Mouse (Mus musculus): ENCODE measurements around the gene Tmem242.

Gene Tmem242

DNA sequence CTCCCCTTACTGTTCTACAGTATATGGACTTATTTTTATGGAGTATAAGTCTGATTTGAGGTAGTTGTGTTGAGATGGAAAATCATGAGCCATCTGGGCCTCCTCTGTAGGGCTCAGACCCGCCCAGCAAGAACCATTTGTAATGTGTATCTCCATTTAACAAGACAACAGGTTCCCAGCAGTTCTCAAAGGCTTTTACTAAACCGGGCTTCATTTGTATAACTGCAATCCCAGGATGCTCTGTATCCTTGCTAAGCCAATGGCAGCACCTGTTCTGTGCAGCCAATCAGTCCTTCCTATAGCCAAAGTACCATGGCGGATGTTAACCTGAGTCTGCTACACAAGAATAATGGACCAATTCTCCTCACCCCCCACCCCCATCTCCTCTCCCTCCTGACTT is 23.5 kb downstream of the Tmem242 start:
- DNase-seq (ENCODE audit: low spot score) = no peak

DNA sequence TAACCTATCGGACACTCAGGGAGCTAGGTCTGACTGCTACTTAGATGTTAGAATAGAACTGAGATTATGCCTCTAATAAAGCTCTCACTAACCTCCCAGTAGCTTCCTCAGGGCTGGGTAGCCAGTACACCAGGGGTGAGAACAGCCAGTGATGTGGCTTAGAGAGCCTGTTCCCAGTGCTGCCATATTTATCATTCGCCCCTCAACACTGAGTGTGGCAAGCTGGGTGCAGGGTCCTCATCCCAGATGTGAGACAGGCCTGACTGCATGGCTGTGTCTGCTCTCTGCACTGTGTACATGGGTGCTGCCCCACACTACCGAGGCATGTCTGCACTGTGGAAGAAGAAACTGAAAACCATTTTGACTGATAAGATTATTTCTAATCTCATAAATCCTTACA is 26.0 kb downstream of the Tmem242 start:
- DNase-seq (ENCODE audit: low spot score) = no peak

DNA sequence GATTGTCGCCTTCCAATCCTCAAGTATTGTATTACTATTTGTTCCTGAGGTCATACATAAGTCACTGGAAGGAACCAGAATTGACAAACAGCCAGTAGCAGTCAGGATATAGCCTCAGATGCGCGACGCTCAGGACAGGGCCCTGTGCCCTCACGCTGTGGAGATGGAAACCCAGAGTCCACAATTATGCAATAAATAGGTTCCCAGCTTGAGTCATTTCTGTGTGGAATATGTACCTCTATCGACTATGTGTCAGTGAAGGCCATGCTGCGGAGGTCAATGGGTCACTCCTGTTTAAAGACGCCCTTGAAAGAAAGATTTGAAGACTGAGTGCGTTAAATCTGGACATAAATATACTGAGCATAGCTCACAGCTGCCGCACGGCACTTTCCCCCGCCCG is 26.7 kb downstream of the Tmem242 start:
- no peak for DNase-seq (ENCODE audit: low spot score)

DNA sequence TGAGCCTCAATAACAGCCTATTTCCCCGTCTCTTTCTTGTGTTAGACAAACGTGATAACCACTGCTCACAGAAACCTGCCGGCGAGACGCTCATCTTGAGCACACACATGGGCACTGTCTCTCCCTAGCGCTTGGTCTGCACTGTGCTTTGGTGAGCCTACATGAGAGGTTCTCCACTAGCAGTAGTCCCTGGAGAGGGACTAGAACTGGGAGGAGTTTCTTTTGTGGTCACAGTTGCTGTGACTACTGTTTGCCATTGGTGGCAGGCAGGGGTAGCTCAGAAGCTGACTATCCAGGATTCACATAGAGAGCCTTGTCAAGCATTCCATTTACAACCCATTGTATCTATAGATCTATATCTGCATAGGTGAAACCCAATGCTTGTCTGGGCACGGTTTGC is 27.3 kb downstream of the Tmem242 start:
- DNase-seq (ENCODE audit: low spot score) = no peak

DNA sequence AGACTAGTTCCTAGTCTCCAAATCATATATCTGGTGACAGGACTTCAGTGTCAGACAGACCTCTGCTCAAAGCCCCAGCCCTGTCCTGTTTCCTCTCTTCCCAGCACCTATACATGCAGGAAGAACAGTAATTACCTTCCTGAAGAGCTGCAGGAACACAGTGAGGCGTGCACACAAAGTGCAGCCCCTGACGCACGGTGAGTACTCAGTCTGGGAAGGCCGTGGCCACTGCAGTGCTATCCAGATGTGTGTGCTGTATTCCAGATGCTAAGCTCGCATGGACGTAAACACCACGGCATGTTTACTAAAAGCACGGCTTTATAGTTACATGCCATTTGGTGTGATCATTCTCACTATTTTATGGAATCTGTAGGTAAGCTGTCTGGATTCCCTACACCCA is 27.8 kb downstream of the Tmem242 start:
- DNase-seq (ENCODE audit: low spot score) = no peak

DNA sequence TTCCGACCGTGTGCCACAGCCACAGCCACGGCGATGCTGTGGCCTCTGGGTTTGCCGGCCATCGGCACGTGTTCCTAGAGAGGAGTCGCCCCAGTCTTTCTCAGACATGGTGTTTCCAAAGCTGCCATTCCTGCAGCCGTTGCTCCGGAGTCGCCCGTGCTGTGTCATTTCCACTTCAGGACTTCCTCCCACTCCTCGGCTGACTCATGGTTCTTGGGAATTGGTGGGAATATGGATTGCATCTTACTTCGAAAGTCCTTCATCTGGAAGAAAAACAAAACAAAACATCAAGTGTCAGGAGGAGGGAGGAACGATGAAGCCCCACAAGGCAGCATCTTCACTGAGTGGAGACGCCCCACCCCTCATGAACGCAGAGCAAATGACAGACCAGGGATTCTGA is 28.9 kb downstream of the Tmem242 start:
- no peak for DNase-seq (ENCODE audit: low spot score)

DNA sequence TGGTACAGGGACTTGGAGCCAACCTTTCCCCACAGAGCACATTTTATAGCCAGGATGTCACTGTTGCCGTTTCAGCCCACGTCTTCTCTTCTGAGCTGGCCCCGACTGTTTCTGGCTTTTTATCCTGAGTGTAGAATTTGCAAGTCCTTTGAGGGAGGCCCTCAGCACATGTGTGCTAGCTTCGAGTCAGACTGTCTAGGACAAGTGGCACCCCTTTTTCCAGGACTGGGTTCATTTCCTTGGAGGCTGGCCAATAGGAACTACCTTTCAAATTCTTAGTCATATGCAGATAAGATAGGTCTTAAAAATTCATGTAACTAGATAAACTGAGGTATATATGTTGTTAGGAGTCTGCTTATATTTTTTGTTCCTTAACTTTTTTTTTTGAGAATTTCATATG is 29.7 kb downstream of the Tmem242 start:
- no peak for DNase-seq (ENCODE audit: low spot score)

DNA sequence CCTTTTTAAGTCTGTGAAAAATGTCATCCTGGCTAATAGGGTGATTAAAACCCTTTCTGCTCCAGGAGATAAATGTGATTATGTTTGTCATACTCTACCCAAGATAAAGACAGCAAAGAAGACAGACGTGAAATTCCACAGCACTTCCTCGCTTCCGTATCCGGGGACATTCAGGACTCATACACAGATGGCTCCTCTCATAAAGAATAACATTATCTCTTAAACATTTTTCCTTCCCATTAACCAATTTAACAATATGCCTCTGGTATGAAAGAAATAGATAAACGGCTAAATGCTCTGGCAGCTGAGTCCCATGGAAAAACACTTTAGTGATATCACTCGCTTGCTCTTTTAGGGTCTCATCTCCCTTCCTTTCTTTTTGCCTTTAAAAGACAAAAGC is 33.0 kb downstream of the Tmem242 start:
- DNase-seq (ENCODE audit: low spot score) = no peak

DNA sequence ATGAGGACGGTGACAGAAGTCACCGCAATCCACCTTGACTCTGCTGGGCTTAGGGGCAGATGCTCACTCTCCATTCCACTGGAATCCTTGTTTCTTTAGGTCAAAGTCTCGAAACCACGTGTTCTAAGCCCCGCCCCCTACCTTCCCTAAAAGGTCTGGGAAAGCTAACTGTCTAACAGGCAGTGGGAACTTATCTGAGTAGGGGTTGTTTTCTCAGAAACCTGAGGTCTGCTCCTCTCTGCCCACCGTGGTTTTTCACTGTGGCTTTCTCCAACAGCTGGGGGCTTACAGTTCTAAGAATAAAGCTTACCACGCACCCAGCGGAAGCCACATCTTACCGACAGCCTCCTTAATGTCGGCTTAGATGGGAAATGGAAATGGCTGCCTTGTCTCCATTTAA is 33.5 kb downstream of the Tmem242 start:
- DNase-seq (ENCODE audit: low spot score) = no peak

DNA sequence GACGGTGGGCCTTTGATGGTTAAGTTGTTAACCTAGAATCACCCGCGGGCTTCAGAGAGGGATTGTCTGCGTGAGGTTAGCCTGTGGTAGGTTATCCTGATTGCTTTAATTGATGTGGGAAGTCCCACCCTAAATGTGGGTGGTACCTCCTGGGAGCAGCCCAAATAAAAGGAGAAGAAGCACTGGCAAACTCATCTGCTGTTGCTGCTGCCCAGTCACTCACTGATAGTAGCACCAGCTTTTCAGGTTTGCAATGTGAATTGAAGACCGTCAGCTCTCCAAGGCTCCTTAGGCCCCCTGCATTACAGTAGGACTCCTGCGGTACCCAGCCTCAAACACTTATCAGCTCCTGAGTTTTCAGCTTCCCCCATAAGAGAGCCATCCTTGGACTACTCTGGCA is 36.2 kb downstream of the Tmem242 start:
- DNase-seq (ENCODE audit: low spot score) = no peak

DNA sequence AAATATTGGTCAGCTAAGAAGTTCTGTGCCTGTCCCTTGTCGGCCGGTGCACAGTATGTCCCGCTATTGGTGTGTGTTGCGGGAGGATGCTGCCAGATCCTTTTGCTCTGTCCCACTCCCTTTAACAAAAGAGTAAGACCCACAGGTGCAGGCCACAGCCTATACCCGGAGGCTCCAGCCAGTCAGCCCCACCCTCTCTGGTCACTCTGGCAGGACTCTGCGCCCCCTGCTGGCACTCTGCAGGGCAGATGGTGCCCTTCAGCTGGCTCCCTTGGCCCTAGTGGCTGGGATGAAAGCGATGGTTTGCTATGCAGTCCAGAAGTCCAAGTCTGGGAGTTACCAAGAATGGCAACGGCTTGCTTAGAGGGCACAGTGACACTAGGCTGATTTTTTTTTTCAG is 37.4 kb downstream of the Tmem242 start:
- peak; percentile 86 for DNase-seq (ENCODE audit: low spot score)

DNA sequence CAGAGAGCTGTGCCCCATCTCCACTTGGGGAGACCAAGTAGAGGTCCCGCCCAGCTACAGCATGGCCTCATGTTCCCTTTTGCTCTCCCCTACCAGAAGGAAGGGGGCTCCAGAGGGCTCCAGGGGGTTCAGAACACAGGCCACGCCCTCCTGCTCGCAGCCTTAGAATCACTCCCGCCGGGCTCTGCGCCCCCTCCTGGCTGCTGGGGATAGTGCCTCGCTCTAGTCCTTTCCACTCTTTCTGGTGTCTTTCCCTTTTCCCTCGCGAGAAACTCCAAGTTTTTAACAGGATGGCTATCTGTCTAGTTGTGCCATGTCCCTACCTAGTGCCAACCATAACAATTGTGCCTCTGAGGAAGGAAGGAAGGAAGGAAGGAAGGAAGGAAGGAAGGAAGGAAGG is 38.0 kb downstream of the Tmem242 start:
- peak; percentile 78 for DNase-seq (ENCODE audit: low spot score)

DNA sequence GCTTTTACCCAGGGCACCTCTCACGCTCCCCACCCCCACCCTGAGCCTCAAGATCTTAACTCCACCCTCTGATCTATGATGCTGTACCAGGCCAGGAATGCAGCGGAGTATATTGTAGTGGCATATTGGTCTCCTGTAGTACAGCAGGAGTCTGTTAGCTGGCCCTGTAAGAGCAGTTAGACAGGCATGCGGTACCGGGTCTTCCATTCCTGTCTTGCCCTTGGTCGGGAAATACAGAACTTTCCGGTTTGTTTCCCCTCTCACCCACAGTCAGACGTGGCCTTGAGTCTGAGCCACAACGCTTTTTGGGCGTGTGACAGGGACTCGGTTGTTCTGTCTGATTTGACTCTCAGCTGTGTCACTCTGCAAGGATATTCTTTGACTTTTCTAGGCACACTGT is 38.8 kb downstream of the Tmem242 start:
- DNase-seq (ENCODE audit: low spot score) = peak; percentile 30

DNA sequence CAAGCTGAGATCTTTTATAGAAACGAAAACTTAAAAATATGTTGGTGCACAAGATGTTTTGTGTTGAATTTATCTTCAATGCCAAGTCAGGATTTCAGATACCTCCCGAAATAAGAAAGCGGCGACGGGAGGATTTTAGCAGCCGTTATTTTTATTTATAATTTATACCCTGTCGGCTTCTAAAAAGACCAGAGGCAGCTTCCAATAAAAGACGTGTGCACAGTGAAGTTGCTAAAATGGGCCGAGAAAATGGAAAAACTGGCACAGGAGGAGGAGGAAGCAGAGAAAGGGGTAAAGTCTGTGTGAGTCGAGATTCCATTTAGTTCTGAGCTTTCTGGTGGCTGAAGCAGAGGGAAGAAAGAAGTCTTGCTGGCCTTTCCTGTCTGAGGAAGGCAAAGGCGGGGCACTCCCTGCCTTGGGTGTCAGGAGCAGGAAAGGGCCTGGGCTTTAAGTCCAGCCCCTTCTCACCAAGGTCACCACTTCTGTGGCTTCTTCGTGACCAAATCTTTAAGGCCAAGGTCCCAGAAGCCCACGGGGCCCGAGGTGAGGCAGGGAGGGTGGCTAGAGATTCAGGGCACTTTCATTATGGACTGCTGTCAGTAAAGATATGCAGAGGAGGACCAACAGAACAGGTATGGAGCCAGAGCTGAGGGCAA is 39.5 kb downstream of the Tmem242 start:
- DNase-seq (ENCODE audit: low spot score) = no peak

DNA sequence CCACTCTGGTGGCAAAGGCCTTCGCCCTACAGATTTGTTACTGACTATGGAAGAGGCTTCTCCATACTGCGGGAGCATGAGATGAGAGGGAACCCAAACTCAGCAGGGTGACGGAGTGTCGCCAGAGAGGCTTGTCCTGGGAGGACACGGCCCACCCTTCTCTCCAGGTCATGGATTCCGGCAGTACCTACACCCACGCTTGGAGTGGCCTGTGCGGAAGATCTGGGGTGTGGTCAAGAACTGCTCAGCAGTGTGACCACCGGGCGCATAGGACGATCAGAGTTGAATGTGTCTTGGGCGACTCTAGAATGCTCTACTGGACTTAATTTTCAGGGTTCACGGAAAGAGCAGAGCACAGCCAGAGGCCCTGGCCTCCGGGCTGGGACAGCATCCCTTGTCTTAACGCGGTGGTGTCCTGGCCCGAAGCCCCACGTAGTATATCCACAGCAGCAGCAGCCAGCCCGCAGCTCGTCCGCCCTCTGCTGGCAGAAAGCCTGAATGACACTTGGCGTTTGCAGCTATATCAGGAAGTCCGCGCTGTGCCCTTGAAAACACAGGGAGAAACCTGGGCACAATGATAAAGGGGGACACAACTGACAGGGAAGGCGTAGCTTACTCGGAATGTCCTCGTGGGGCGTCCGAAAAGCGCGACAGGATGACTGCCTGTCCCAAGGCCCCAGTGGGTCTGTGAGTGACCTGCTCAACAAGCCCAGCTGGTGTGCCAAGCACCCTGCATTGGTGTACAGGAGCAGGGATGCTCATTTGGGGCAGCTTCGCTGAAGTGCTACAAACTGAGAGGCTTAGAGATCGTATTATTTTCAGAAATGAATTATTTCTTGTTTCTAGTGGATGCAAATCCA is 42.7 kb downstream of the Tmem242 start:
- DNase-seq (ENCODE audit: low spot score) = peak; percentile 86

DNA sequence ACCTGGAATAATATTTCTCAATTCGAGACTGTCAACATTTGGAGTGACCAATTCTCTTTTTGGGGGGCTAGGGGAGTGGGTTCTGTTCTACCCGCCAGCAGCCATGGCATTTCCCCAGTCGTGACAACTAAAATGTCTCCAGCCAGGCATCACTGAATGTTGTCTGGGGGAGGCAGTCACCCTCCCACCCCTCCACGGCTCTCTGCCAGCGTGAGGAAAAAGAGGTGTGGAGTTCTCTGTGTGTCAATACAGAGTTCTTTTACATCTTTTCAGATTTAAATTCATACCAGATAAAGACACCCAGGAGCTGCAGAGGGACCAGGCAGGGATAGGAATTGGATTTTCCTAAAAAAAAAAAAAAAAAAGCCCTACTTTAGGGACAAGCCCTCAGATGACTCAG is 43.8 kb downstream of the Tmem242 start:
- DNase-seq (ENCODE audit: low spot score) = no peak

DNA sequence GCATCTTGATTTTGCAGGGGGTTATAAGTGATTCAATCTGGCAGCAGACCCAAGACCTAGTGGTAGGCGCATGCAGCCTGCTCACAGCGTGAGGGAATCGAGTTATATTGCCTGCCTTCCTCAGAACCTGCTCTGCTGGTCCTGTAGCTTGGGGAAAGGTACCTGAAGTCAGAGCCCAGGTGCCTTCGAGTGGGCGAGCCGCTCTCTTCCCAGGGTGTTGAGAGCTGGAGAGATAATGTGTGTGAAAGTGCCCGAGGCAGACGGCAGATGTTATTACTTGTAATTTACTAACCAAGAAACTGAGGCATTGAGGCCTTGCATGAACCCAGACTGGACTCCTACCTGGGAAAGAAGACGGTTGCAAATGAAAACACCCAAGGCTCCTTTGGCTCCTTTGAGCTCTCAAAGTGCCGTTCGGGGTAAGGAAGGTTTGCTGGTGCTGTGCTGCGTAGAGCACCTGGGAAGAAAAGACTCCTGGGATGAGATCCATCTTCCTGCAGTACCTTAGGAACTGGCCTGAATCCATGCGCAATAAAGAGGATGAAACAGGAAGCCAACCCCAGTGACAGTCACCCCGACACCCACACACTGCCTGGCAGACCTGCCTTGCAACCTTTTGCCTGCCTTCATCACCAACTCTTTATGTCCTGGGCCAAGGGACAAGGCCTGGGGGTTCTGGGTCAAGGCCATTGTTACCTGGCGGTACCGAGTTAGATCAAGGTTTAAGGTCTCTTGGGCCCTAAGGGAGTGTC is 44.4 kb downstream of the Tmem242 start:
- no peak for DNase-seq (ENCODE audit: low spot score)

DNA sequence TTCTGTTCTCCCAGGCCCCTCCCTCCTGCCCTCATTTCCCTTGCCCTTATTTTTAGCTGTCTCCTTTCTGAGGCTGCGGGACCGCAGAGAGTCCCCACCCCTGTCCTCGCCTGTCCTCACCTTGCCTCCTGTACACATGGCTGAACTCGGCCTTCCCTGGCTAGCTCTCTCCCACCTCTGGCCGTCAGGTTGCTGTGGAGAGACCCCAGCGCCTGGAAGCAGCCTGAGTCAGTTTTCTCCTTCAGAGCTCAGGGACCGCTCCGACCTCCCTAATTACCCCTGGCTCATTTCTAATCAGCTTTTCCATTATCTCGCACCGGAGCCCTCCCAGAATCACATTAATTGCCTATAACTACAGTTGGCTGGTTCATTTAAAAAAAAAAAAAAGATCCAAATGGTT is 49.4 kb downstream of the Tmem242 start:
- no peak for DNase-seq (ENCODE audit: low spot score)

DNA sequence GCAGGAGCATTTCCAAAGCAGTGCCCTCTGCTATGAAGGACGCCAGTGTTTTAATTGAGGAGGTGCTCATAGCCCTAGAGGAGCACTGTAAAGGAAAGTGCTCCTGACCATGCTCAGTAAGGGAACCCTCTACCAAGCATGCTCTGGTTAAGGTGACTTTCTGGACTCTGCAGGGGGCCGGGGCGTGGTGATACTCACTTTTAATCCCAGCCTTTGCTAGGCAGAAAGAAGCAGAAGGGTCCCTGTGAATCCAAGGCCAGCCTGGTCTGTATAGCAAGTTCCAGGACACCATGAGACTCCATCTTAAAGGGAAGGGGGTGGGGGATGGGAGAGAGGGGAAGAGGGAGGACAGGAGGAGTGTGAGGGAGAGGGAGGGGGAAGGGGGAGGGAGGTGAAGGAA is 51.7 kb downstream of the Tmem242 start:
- no peak for DNase-seq (ENCODE audit: low spot score)

DNA sequence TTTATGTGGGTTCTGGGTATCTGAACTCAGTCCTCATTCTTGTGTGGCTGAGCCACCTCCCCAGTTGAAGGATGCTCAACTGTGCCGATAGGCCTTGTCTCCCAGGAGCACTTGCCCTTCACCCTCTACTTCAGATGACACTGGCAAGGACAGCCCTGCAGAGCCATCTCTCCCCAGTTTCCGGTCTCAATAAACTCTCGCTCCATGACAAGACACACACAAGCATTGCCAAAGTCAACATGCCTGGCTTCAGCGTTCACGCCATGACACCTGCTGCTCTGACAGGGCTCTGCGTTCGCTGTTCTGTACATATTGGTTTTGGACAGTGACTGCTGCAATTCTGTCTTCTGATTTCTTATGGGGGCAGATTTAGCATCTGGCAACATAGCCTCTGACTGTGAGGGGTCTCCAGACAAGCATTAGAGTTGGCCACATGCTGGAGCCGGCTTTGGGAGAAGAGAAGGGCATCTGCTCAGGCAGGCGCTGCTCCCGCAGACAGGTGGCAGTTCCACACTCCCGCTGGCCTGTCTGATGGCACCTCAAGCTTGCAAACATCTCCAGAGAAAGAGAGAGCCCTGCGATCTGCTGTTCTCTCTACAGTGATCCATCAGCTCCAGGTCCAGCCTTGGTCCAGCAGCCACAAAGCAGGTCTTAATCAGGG is 53.0 kb downstream of the Tmem242 start:
- DNase-seq (ENCODE audit: low spot score) = no peak

DNA sequence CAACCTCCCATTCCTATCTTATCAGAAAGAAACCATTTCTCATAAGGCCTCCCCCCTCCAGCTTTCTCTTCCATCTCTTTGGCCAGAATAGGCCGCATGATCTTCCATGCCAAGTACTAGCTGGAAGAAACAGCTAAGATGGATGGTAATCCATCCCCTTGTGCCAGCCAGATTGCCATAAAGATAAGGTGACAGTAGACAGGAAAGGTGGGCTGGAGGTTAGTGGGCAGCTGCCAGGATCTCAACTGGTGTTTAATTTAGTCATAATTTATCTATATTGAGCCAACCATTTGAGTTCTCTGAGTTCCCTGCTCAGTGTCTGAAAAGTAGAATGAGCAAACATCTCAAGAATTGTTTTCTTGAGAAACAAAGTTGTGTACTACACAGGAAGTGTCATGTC is 54.4 kb downstream of the Tmem242 start:
- no peak for DNase-seq (ENCODE audit: low spot score)

DNA sequence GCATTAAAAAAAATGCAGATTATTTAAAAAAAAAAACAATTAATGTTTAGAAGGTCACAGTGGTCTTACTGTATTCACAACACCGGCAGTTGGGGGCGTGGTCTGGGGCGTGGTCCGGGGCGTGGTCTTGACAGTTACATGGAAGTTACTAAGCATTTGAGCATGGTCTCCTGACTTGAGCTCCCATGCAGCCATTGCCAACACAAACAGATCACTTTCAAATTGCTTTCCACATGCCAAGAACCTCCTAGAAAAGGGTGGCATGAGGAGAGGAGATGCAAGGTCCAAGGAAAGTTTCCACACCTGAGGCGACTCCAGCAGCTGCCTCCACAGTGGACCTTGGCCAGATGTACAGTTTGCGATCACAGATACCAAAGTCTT is 62.1 kb downstream of the Tmem242 start:
- no peak for DNase-seq (ENCODE audit: low spot score)

Measured in urinary bladder, postnatal 14 days (tissue).